Mouse (Mus musculus) heart, postnatal 4 days (tissue): ENCODE data around the gene Fga. TPM values are rescaled to one million over a fixed set of nuclear protein-coding genes. Genes with fewer than 3 reads are reported as not detected.

ENCODE experiments used
- DNase-seq: peaks from one replicate; pipeline ENCODE4 v3.0.0; 2021
- total RNA-seq, 2 experiments: library from RNA; stranded (reverse); gene quantifications; 2 replicates each; pipeline ENCODE4 v1.2.3; 2021

Fga gene
- under 1 TPM; 0.11 to 0.21 TPM for total RNA-seq

DNA sequence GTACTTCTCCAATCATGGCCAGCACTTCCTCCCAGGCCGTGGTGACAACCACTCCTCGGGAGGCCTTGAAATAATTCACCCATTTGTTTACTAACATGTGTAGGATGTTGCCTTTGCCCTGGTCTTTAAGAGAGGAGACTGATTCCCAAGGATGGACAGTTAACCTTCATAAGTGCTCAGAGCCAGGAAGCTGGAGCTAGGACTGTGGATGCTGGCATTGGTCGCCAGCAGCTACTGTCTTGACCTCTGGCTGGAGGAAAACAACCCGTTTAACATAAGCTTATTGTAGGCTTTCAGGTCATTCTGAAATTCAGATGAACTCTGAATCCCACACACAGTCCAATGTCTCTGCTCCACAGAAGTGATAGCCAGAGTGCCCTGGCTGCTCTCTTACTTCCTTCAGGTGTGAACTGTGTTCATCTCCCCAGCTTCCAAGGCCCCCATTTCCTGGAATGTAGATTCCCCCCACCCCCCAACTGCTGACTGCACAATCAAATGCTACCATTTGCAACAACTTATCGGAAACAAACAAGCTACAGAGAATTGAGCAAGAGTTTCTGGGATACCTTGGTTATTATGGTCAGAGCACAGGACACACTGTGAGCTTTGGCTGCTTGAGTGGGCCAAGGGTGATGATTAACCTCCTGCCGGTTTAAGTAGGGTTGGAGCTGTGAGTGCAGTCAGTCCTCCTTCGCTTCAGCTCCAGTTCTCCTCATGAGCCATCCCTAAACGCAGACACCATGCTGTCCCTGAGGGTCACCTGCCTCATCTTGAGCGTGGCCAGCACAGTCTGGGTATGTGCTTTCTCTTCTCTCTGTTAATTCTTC, at the start of gene Fga:
Fga (plus strand) TSS at position 602 of the 827 bp plus-strand sequence.
- no peak for DNase-seq

DNA sequence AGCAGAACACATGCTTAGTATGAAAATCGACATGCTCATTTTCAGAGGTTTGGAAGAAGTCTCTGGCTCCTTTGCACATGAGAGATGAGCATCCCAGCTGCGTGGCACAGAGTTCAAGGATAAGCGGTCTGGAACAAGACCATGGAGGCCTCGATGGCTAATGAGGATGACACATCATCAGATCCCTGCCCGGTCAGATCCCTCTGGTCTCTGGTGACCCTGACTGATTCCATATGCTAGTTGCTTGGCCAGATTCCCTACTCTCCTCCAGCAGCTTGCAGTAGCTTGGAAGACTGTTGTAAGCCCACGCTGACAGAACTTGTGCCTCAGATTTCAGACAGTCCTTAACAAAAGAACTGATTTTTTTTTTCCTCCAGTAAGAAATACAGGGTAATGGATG, 45.1 kb upstream of the Fga start:
- DNase-seq = peak; percentile 54

DNA sequence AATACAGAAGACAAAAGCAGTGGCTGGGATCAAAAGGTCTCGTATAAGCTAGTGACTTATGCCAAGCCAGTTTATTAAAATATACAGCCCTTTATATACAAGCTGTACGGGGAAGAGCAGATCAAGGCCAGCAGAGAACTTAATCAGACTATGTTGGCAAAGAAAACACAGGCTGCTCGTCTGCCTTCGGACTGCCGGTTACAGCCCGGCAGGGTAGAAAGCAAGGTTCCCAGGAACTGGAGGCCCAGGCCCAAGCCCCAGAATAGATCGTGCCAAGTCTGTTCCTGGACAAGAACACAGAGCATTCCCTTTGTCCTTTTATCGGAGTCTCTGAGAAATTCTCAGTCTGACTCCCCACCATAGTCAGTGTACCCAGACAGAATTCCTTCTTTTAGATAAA, 44.0 kb upstream of the Fga start:
- no peak for DNase-seq

DNA sequence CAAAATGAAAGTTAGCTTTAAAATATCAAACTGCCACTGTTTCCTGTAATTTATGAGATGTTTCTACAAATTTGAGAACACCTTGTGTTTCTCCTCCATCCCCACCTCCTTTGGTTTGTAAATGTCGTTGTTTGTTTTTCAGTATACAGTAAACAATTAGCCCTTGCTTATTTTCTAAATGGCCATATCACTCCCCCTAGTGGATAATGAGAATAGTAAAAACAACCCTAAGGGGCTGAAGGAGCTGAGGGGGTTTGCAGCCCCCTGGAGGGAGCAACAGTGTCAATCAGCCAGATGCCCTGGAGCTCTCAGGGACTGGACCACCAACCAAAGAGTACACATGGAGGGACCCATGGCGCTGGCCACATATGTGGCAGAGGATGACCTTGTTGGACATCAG, 41.0 kb upstream of the Fga start:
- DNase-seq = no peak

DNA sequence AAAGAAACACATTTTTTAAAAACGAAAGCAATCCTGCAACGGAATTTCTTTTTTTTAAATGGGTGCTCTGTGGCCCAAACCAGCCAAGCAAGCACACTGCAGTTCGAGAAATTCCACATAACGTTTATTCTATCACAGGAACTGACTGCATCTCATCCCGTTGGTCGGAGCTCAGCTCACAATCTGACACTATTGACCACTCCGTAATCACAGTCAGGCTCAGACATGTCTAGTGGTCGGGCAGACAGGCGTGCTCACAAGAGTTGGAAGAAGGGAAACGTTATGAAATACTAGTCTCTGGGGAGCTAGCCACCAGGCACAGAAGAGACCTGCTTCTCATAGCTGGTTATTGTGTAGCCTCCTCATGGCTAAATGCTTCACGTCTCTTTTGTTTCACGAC, 33.9 kb upstream of the Fga start:
- no peak for DNase-seq

DNA sequence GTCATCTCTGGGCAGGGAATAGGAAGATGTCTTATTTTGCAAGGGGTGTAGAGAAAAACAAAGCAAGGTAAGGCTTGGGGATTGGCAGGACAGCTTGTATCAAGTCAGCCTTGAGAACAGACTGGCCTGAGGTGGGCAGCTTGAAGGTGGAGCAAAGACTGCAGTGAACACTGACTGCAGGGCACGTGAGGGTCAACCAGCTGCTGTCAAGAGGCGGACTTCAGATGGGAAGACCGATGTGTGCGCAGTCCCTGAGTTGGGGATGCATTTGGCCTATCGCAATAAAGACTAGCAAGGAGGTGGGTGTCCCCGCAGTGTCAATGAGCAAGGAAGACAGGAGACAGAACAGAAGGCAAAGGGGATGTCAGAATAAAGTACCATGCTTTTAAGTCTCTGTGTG, 32.9 kb upstream of the Fga start:
- no peak for DNase-seq

DNA sequence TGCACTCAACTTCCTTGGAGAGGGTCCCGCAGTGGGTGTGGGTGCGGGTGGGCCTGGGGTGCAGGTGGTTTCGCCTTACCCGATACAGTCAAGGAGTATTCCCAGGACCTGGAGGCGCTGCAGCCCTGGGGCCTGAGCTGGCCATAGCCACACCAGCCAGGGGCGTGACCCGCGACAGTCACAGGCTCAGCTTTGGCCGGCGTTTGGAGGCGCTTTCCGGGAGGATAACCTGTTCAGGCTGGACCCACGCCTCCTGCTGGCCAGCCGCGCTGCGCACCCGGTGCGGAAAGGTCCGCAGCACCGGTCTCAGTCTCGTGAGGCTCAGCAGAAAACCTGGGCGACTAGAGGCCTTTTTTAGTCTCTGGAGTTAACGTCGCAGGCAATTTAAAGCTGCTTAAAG, 30.5 kb upstream of the Fga start:
- DNase-seq = peak; percentile 83

DNA sequence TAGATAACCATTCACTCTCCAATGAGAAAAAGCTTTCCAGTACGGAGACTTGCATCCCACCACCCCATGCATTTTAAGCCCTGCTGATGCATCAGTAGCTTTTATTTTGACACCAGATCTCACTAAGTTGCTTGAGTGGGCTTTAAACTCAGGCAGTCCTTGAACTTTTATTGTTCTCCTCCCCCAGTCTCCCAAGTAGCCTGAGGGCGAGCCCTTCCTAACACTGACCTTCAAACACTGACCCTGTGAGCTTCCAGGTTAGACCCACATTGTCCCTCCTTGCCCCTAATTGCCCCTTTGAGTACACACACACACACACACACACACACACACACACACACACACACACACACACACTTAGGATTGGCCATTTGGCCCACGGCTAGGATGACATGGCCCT, 29.2 kb upstream of the Fga start:
- DNase-seq = no peak

DNA sequence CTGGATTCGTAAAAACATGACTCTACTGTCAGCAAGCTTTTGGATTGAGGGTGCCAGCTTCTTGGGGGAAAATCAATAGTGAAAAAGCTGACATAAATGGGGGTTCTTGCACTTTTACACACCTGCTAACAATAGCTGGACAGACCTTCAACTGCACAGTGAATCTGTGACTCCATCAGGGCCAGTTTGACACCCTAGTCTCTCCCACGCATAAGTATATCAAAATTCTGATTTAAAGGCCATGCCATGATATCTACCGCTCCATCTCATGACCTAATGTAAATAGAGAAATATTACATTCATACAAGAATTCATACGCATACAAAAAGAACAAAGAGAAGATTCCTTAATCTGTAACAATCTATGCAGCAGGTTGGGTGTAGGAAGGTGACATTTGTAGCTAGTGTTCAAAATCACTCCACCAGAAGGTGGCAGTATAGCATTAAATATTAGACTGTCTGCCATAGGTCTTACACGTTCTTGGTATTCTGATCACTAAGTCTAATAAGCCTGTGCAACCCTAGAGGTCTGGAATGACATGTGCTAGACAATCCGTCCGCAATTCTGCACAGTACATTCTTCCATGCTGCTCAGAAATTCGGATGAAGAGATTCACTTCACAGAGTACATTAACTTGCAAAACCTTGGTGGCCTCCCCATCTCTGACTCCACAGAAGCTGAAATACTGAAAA, 27.0 kb upstream of the Fga start:
- peak; percentile 42 for DNase-seq

DNA sequence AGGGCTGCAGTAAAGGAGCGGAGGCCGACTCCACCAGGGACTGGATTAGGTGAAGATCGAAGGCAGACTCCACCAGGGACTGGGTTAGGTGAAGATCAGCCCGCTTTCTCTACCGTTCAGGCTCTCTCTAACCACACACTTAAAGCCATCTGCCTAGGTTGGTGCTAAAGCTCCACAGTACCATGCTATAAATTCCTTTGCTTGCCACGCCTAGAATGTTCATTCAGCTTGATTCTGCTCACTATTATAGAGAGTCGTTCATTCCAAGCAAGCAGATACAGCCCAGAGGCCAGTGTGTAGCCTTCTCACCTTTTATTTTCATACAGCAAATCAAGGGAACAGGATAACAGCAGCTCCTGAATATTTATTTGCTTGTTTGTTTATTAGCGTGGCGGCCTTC, 25.9 kb upstream of the Fga start:
- DNase-seq = no peak

DNA sequence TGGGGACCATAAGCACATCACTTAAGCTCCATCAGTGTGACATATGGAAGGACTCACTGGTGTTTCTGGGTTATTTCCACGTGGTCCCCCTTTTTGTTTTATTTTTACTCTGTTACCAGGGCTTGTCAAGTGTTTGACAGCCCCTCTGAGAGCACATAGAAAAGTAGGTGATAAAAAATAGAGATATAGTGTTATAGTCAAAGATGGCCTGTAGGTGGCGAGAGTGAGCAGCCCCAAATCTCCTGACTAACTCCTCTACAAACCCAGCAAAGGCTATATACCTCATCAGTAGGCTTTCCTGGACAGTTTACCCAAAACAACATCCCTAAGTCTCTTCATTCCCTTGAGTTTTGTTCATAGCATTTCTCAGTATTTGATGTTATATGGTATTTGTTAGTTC, 23.7 kb upstream of the Fga start:
- DNase-seq = peak; percentile 34

DNA sequence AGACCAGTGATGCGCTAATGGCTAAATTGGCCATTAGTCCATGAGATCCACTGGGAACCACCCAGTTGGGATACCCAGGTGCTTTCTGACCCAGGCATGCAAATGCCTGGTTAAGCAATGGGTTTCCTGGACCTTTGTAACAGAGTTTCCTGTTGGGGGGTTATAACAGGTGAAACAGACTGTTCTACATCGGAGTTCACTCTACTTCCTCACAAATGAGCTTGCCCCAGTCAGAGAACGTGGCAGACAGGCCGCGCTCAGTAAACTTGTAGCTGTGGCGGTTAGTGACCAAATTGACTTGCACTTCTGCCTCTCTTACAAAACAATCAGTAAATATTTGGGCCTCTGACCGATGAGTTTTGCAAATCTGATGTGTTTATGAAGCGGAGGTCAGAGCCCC, 22.8 kb upstream of the Fga start:
- no peak for DNase-seq

DNA sequence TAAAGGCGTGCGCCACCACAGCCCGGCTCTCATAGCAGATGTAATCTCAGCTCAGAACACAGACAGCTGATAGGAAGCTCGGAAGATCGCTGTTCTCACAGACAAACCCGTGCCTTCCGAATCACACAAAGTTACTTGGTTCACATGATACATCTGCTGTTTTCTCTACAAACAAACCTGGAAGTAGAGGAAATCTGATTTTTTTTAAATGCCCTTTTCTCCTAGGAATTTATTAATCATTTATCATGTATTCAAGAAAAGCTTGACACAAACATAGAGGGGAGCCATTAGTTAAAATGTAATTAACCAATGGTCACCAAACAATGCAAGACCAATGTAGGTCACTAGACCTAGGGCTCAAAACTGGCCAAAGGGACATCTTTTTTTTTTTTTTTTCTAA, 21.1 kb upstream of the Fga start:
- no peak for DNase-seq

DNA sequence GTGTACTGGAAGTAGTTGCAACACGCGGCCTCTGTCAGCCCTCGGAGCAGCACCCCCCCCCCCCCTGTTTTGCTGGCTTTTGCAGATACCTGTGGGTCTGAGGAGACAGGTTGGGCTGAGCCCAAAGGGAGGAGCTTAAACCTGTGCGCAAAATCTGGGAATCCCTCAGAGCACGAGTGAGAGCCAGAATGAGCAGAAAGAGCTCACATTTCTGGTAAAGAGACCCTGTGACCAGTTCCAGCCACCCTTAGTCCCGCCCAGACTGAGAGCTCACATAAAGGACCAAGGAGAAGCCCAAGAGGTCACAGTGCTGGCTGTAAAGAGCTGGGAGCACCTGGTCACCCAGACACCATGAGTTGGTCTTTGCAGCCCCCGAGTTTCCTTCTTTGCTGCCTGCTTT, 18.3 kb upstream of the Fga start, which contains the start of gene Fgg:
Fgg (plus strand) TSS at position 168 of the 400 bp plus-strand sequence.
- DNase-seq = no peak

DNA sequence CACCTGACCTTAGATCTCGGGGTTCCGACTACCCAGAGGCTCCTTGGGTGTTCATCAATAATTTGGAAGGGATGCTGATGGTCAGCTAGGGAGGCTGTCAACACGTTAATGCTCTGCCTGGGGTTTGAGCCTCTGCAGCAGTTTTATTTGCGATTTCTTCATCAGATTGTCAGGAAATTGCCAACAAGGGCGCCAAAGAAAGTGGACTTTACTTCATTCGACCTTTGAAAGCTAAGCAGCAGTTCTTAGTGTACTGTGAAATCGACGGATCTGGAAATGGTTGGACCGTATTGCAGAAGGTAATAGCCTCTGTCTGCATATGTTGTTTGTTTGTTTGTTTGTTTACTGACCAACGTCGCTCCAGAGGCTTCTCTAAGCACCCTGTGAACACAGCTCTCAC, 15.6 kb upstream of the Fga start:
- DNase-seq = no peak

DNA sequence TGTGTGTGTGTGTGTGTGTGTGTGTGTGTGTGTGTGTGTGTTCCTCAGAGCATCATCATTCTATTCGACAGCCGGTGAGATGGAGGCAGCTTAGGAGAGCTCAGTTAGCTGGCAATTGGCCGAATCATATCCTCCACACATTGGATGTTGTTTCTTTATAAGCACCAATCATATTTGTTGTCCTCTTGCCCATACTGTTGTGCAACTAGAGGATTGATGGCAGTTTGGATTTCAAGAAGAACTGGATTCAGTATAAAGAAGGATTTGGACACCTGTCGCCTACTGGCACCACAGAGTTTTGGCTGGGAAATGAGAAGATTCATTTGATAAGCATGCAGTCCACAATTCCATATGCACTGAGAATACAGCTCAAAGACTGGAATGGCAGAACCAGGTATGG, 14.7 kb upstream of the Fga start:
- no peak for DNase-seq

DNA sequence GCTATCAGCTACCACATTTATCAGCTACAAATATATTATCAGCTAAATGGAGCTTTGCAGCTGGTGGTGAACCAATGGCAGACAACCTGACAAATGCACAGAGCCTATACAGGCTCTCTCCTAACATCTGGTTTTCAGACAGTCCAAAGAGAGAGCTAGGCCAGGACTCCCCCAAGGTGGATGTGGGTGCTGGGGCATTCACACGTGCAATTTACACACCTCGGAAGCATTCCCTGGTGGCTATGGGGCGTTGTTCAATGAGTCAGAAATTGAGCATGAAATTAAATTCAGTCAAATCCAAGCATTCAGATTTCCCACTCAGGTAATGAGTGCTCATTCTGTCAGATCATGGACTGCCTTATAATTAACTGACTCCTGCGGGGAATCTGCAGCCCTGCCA, 14.3 kb upstream of the Fga start:
- no peak for DNase-seq

DNA sequence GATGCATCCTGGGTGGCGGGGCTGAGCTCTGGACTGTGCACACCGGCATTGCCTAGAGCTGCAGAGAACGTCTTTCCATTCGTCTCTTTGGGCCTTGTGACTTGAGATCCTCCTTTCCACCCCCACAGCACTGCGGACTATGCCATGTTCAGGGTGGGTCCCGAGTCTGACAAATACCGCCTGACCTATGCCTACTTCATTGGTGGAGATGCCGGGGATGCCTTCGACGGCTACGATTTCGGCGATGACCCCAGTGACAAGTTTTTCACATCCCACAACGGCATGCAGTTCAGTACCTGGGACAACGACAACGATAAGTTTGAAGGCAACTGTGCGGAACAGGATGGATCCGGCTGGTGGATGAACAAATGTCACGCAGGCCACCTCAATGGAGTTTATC, 13.2 kb upstream of the Fga start:
- no peak for DNase-seq

DNA sequence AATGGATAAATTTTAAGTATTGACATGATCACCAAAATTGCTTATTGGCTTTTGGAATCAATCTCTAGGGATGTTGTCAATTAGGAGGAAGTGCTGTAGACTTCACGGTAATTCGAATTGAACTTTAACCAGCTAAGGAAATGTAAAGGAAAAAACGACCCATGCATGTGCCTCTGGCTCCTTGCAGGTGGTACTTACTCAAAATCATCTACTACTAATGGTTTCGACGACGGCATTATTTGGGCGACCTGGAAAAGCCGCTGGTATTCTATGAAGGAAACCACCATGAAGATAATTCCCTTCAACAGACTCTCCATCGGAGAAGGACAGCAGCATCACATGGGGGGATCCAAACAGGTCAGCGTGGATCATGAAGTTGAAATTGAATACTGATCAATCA, 11.9 kb upstream of the Fga start:
- DNase-seq = no peak

DNA sequence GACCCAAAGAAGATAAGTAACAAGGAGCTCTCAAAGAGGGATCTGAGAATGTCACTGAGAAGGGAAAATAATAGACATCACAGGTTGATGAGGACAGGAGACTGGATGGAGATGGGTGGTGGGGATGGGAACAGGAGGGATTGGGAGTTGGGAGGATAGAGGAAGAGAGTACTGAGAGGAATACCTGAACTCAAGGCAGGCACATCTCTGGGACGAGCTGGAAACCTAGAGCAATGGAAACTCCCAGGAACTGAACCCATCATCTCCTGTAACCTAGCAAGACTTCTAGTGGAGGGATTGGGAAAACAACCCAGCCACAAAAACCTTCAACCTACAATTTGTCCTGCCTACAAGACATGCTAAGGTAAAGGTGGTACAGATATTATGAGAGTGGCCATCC, 9.6 kb upstream of the Fga start:
- no peak for DNase-seq

DNA sequence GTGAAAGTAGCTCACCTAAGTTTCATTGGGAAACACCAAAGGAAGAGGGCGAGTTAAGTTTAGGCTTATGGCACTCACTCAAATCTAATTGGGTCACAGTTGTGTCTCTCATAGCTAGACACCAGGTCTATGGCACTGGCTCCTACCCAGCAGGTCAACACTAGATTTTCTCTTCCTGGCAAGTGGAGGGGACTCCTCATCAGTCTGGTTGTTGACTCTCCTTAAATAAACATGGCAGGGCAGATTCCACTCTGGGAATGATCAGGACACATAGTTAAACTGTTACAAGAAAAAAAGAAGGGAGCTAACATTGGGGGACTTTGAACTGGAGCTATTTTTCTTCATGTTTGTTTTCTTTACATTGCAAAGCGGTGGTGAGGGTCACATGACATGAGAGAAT, 5.5 kb upstream of the Fga start:
- no peak for DNase-seq

DNA sequence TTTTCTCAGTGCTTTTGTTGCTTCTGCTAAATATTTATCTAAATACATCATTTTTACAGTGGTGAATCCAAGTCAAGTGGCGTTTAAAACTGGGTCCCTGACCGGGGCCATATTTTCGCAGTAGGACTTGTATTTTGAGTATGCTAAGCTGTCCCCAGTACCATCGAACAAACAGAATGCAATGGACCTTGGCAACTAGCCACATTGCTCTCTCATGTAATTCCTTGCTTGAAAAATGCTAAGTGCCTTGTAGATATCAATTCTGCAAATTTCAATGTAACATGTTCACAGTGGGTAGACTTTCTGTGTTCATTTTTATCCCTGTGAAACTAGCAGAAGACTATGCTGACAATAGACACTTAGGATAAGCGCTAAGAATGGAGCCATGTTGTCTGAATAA, 4.7 kb upstream of the Fga start:
- no peak for DNase-seq

DNA sequence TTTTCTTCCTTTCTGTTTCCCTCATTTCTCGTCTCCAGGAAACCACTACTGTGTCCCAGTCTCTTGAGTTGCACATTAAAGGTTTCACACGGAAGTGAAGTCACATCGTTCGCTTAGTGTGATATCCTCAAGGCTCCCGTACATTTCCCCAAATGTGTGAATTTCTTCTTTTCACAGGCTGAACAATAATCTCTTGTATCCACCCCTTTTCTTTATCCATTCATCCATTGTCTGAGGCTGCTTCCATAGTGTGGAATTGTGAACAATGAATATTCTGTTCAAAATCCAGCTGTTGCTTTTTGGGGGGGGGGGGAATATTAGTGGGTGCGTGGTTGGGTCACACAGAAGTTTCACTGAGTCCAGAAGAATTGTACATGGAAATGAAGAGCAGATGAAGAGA, 840 bp upstream of the Fga start:
- no peak for DNase-seq

DNA sequence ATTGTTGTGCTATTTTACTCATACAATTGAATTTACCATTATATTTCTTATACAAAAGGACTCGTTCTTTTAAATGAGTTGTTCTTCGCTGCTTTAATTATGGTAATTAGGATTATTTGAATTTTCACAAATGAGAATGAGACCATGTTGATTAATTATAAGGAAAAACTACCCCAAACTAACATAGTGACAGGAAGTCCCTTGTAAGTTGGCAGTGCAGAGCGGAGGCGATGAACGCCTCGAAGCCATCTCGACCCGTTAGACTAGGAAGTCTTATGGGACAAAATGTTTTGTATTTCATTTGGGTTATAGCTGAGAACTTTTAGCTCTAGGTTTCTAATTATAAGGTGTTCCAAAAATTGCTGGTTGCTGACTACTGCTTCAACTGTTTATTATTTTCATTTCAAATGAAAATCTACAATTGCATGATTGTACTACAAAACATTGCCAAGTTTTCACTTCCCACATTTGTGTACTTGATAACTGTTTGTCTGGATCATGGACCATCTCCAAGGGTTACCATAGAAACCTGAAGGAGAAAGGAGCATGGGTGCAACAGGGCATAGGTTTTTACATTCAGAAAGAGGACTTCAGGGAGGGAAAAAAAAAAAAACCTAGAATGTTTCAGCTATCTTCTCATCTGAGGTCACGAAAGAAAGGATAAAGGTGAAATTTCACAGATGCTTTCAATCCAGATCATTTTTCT, 1.8 kb downstream of the Fga start:
- DNase-seq = no peak
